Mouse (Mus musculus) spleen, postnatal 10 days (tissue): ENCODE results near the gene Rhag.

Experiments
- DNase-seq, 2 experiments: peaks; one replicate each; pipeline ENCODE4 v3.0.0; 2021 to 2022; ENCODE audit warnings: low spot score in 2 of 2

Rhag gene

GRCm38 (mm10) chr17:40810934-40811333, at the start of gene Rhag:
Gene Rhag, plus strand, starts transcription at chr17:40811126.
- DNase-seq, result peak; percentile 48 to 59

- DNase-seq, result no peak
These were observed 47.3 kb upstream of the Rhag start for GRCm38 (mm10) chr17:40763662-40764061.

GRCm38 (mm10) chr17:40767120-40767519, 43.8 kb upstream of the Rhag start:
- no peak for DNase-seq

GRCm38 (mm10) chr17:40789877-40790276, 21.0 kb upstream of the Rhag start:
- no peak for DNase-seq

- DNase-seq, result peak; percentile 74 to 87
These were observed 16.7 kb upstream of the Rhag start for GRCm38 (mm10) chr17:40793921-40794854.

- DNase-seq, result no peak
These were observed 8.1 kb upstream of the Rhag start for GRCm38 (mm10) chr17:40802707-40803340.

- DNase-seq, result peak in 1 of 2 experiments; percentile 64
These were observed 4.4 kb upstream of the Rhag start for GRCm38 (mm10) chr17:40806550-40806949.

GRCm38 (mm10) chr17:40806953-40807572, 3.9 kb upstream of the Rhag start, which contains the start of gene Crisp2:
Gene Crisp2, minus strand, starts transcription at chr17:40807003.
- peak in 1 of 2 experiments; percentile 24 for DNase-seq

- no peak for DNase-seq
These were observed 2.9 kb upstream of the Rhag start for GRCm38 (mm10) chr17:40808071-40808470.

- DNase-seq, result no peak
These were observed 634 bp downstream of the Rhag start for GRCm38 (mm10) chr17:40811560-40811959.

- no peak for DNase-seq
These were observed 1.3 kb downstream of the Rhag start for GRCm38 (mm10) chr17:40812259-40812658.

- DNase-seq, result peak in 1 of 2 experiments; percentile 48
These were observed 6.5 kb downstream of the Rhag start for GRCm38 (mm10) chr17:40817340-40817943.

GRCm38 (mm10) chr17:40821477-40821876, 10.6 kb downstream of the Rhag start:
- DNase-seq, result no peak

GRCm38 (mm10) chr17:40823817-40824216, 12.9 kb downstream of the Rhag start:
- peak in 1 of 2 experiments; percentile 37 for DNase-seq

- peak in 1 of 2 experiments; percentile 68 for DNase-seq
These were observed 13.6 kb downstream of the Rhag start for GRCm38 (mm10) chr17:40824549-40824948.

GRCm38 (mm10) chr17:40831870-40832269, 20.9 kb downstream of the Rhag start:
- no peak for DNase-seq

- no peak for DNase-seq
These were observed 26.4 kb downstream of the Rhag start for GRCm38 (mm10) chr17:40837308-40837707.

- DNase-seq, result peak in 1 of 2 experiments; percentile 22
These were observed 44.1 kb downstream of the Rhag start for GRCm38 (mm10) chr17:40855065-40855464.

GRCm38 (mm10) chr17:40868952-40869747, 58.2 kb downstream of the Rhag start:
- no peak for DNase-seq

GRCm38 (mm10) chr17:40872626-40873025, 61.7 kb downstream of the Rhag start:
- DNase-seq, result no peak

- no peak for DNase-seq
These were observed 62.7 kb downstream of the Rhag start for GRCm38 (mm10) chr17:40873582-40874011.
